Mouse (Mus musculus) midbrain, postnatal 0 days (tissue): ENCODE results near the gene Tmem135. TPM values are rescaled to one million over a fixed set of nuclear protein-coding genes. Genes with fewer than 3 reads are reported as not detected.

Experiments used
- ATAC-seq: fragments of 200-750 bp; cut with Nextera tagmentation; 2 replicates; pipeline ENCODE4 v1.8.0; 2017; ENCODE audit warnings: moderate number of reproducible peaks, mild to moderate bottlenecking, moderate TSS enrichment, moderate library complexity; ENCODE audit not compliant: low FRiP score
- DNase-seq: peaks from one replicate; pipeline ENCODE4 v3.0.0-alpha.2; 2015; ENCODE audit warnings: low spot score
- H3K27ac ChIP-seq: fragments of 300-500 bp; sonication (generic); 2 replicates; pipeline ENCODE4 v1.5.1; 2014; ENCODE audit warnings: low read depth, mild to moderate bottlenecking, low read length, mixed read lengths
- H3K27me3 ChIP-seq: fragments of 300-500 bp; sonication (generic); 2 replicates; pipeline ENCODE4 v1.6.1; 2014; ENCODE audit warnings: low read length, control low read depth, mixed read lengths; ENCODE audit not compliant: insufficient read depth
- H3K36me3 ChIP-seq: fragments of 300-500 bp; sonication (generic); 2 replicates; pipeline ENCODE4 v1.6.1; 2014; ENCODE audit warnings: low read length, control low read depth, mixed read lengths; ENCODE audit not compliant: insufficient read depth
- H3K4me1 ChIP-seq: fragments of 300-500 bp; sonication (generic); 2 replicates; pipeline ENCODE4 v1.6.1; 2014; ENCODE audit warnings: mild to moderate bottlenecking, control low read depth, antibody characterized with exemption, low read length, mixed read lengths; ENCODE audit not compliant: insufficient read depth
- H3K4me2 ChIP-seq: fragments of 300-500 bp; sonication (generic); 2 replicates; pipeline ENCODE4 v1.6.1; 2014; ENCODE audit warnings: low read depth, mild to moderate bottlenecking, low read length, mixed read lengths; ENCODE audit not compliant: poor library complexity, severe bottlenecking
- H3K4me3 ChIP-seq: fragments of 300-500 bp; sonication (generic); 2 replicates; pipeline ENCODE4 v1.5.1; 2014; ENCODE audit warnings: low read depth, mild to moderate bottlenecking, low read length, moderate library complexity
- H3K9ac ChIP-seq: fragments of 300-500 bp; sonication (generic); replicated peaks from 2 replicates; pipeline ENCODE4 v1.6.1; 2014; ENCODE audit warnings: mild to moderate bottlenecking, low read length, moderate library complexity, mixed read lengths; ENCODE audit not compliant: poor library complexity, severe bottlenecking
- H3K9me3 ChIP-seq: fragments of 300-500 bp; sonication (generic); 2 replicates; pipeline ENCODE4 v1.6.1; 2016; ENCODE audit warnings: low read length, control low read depth
- CTCF ChIP-seq: IDR thresholded peaks from 2 replicates; pipeline ENCODE4 v1.5.1; 2016; ENCODE audit warnings: antibody characterized with exemption, mild to moderate bottlenecking
- WGBS: fragments of 180-500 bp; shearing (Covaris S2); extraction: QIAGEN DNeasy Blood & Tissue Kit; methylation state at CpG from one replicate; pipeline ENCODE4 v1.1.7; 2014; 5-methylcytosine and 5-hydroxymethylcytosine counted together
- polyA plus RNA-seq: library from polyadenylated mRNA; unstranded; fragments of >200 nt; fragmentation: Nextera tagmentation; extraction: Ambion mirVana; gene quantifications from 2 replicates; pipeline ENCODE4 v1.2.1, GENCODE M21; 2015
- total RNA-seq: library from RNA; depleted of rRNA; stranded (reverse); fragments of >200 nt; gene quantifications from 2 replicates; pipeline ENCODE4 v1.2.3, GENCODE M21; 2014

The Tmem135 gene
- total and polyA plus RNA-seq, 2 experiments from 2014 or later: 33.5 to 35.7 TPM

DNA sequence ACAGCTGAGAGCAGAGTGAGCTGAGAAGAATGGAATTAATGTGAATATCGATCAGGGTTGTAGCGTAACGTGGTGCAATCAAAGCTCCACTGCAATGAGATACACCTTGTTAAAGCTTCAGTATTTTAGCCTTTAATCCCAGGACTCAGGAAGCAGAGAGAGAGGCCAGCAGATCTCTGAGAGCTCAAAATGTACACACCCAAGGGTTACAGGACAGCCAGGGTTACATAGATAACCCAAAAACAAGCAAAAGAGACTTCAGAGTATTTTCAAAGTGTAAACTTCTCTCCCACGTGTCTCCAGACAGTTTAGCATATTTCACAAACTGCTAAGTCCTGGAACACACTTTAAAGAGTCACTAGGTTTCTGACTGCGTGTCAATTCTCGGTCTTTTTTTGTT is 248.8 kb downstream of the Tmem135 start:
- H3K4me2 ChIP-seq: no peak overlapping the region
- WGBS: 85% methylated on average over 6 of the region's 6 CpGs
- H3K4me1 ChIP-seq: no peaks in the 10 kb centered on the region
- H3K36me3 ChIP-seq: 0 out of 2 replicates have a peak, but pooled peaks cover 14% of the 10 kb centered on the region
- H3K27ac ChIP-seq: no peak overlapping the region
- H3K9me3 ChIP-seq: no peaks in the 10 kb centered on the region
- no peak overlapping the region for H3K9ac ChIP-seq
- no peaks in the 10 kb centered on the region for H3K27me3 ChIP-seq
- no peak for DNase-seq
- no peak for TF ChIP-seq CTCF
- no peak for ATAC-seq
- H3K4me3 ChIP-seq: no peak overlapping the region

DNA sequence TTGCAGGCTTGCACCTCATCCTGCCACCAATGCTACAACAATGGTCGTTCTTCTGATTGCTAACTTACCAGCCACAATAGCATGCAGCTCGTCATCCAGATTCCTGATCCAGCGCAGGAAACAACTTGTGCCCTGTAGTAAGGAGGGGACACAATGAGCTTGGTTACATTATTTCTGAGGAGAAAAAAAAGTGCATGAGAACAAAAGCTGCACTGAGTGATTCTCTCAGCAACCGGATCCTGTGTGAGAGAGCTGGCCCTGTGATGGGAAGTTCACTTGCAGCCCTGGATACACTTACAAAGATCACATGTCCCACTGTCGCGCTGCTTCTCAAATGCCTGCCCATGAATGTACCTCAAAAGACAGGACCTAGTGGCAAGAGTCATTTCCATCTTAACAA is 252.7 kb downstream of the Tmem135 start:
- no peak for DNase-seq
- no peak for ATAC-seq
- no peak overlapping the region for H3K4me2 ChIP-seq
- TF ChIP-seq CTCF: no peak
- H3K27me3 ChIP-seq: no peaks in the 10 kb centered on the region
- peaks cover 6% of the 10 kb centered on the region; the same call in 1 of the 2 replicates for H3K36me3 ChIP-seq
- no peaks in the 10 kb centered on the region for H3K4me1 ChIP-seq
- H3K27ac ChIP-seq: no peak overlapping the region
- 68% methylated on average over 6 of the region's 6 CpGs for WGBS
- no peak overlapping the region for H3K9ac ChIP-seq
- H3K4me3 ChIP-seq: no peak overlapping the region
- H3K9me3 ChIP-seq: no peaks in the 10 kb centered on the region

- H3K9ac ChIP-seq: no peak overlapping the region
- H3K9me3 ChIP-seq: no peaks in the 10 kb centered on the region
- H3K4me2 ChIP-seq: no peak overlapping the region
- no peak for DNase-seq
- H3K4me1 ChIP-seq: no peaks in the 10 kb centered on the region
- no peaks in the 10 kb centered on the region for H3K27me3 ChIP-seq
- H3K27ac ChIP-seq: no peak overlapping the region
- no peak overlapping the region for H3K4me3 ChIP-seq
- WGBS: 86% methylated on average over 5 of the region's 5 CpGs
- no peak for ATAC-seq
- H3K36me3 ChIP-seq: peaks cover 20% of the 10 kb centered on the region; the same call in 1 of the 2 replicates
- no peak for TF ChIP-seq CTCF
These were observed 263.3 kb downstream of the Tmem135 start for GRCm38 (mm10) chr7:89140640-89141300.

DNA sequence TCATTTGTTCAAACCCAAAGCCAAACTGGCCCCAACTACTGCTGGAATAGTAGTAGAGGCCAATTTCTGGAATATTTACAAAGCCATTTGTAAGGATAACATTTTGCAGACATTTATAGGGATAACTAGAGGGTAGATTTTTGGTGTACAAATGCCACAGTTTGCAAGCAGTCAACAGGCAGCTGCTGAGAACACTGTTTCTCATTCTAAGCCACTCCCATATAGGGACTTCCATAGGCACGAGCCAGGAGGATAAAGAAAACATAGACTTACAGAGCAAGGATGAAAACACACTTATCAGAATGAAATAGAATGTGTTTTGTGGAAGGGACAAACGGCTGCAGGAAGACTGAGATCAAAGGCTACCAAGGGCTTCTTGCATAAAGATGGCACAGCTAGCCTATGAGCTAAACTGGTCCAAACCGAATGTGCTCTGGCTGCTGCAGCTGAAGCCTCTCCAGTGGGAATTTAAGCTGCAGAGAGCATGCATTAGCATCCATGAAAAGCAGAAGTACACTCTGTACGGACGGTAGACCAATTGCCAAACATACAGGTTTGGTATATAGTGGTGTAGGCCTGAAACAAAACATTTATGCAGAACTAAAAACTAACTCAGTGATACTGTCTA is 269.0 kb downstream of the Tmem135 start:
- Histone ChIP-seq H3K9ac (no peak overlapping the region), H3K36me3 (peaks cover 9% of the 10 kb centered on the region; the same call in 1 of the 2 replicates), H3K4me2 (no peak overlapping the region), H3K4me1 (no peaks in the 10 kb centered on the region), H3K4me3 (no peak overlapping the region), H3K27ac (no peak overlapping the region), H3K27me3 (no peaks in the 10 kb centered on the region), H3K9me3 (no peaks in the 10 kb centered on the region)
- WGBS: 70% methylated on average over 5 of the region's 5 CpGs
- no peak for TF ChIP-seq CTCF
- DNase-seq (no peak), ATAC-seq (no peak)

GRCm38 (mm10) chr7:89126063-89126882 is 277.7 kb downstream of the Tmem135 start:
- H3K4me2 ChIP-seq: no peak overlapping the region
- ATAC-seq (peak; percentile 89), DNase-seq (peak; percentile 79)
- no peak overlapping the region for H3K4me3 ChIP-seq
- no peak overlapping the region for H3K27ac ChIP-seq
- TF ChIP-seq CTCF: peak; percentile 95
- no peaks in the 10 kb centered on the region for H3K36me3 ChIP-seq
- H3K9ac ChIP-seq: no peak overlapping the region
- WGBS: 59% methylated on average over 7 of the region's 7 CpGs
- no peaks in the 10 kb centered on the region for H3K4me1 ChIP-seq
- no peaks in the 10 kb centered on the region for H3K27me3 ChIP-seq
- H3K9me3 ChIP-seq: no peaks in the 10 kb centered on the region
